Mouse (Mus musculus) right cerebral cortex, postnatal 25 days (tissue): Measurements from ENCODE around the gene Srgn.
"Not testable (repeated sequence)": the region's sequence is repeated elsewhere in the genome, so short reads cannot be mapped to it uniquely, and the experiment has no call there.

Source experiments
- DNase-seq: peaks from one replicate; pipeline ENCODE4 v3.0.0; 2022

Gene Srgn

GRCm38 (mm10) chr10:62520911-62521310 is 6.3 kb downstream of the Srgn start:
- no peak for DNase-seq

GRCm38 (mm10) chr10:62517511-62517910 is 9.7 kb downstream of the Srgn start:
- no peak for DNase-seq

GRCm38 (mm10) chr10:62512855-62513254 is 14.4 kb downstream of the Srgn start:
- no peak for DNase-seq

- DNase-seq = no peak
Observed at GRCm38 (mm10) chr10:62511528-62511927, 15.7 kb downstream of the Srgn start.

- no peak for DNase-seq
Observed at GRCm38 (mm10) chr10:62509032-62509656, 18.1 kb downstream of the Srgn start.

GRCm38 (mm10) chr10:62508459-62508858 is 18.8 kb downstream of the Srgn start:
- DNase-seq = no peak

- DNase-seq = no peak
Observed at GRCm38 (mm10) chr10:62507591-62508308, 19.5 kb downstream of the Srgn start.

- no peak for DNase-seq
Observed at GRCm38 (mm10) chr10:62507071-62507470, 20.2 kb downstream of the Srgn start.

- no peak for DNase-seq
Observed at GRCm38 (mm10) chr10:62506019-62506556, 21.2 kb downstream of the Srgn start.

- no peak for DNase-seq
Observed at GRCm38 (mm10) chr10:62505224-62505983, 21.8 kb downstream of the Srgn start.

GRCm38 (mm10) chr10:62503836-62504628 is 23.2 kb downstream of the Srgn start:
- no peak for DNase-seq

- DNase-seq = no peak
Observed at GRCm38 (mm10) chr10:62503353-62503752, 23.9 kb downstream of the Srgn start.

GRCm38 (mm10) chr10:62501951-62502350 is 25.3 kb downstream of the Srgn start:
- DNase-seq = no peak

- DNase-seq = no peak
Observed at GRCm38 (mm10) chr10:62500916-62501615, 26.2 kb downstream of the Srgn start.

GRCm38 (mm10) chr10:62500088-62500915 is 26.9 kb downstream of the Srgn start:
- peak; percentile 44 for DNase-seq

- not testable (repeated sequence) for DNase-seq
Observed at GRCm38 (mm10) chr10:62491681-62492080, 35.6 kb downstream of the Srgn start.

GRCm38 (mm10) chr10:62488266-62488665 is 39.0 kb downstream of the Srgn start:
- DNase-seq = peak; percentile 14

- peak; percentile 98 for DNase-seq
Observed at GRCm38 (mm10) chr10:62486618-62487415, 40.4 kb downstream of the Srgn start, which contains the start of gene Vps26a. Gene Vps26a, minus strand, starts transcription at chr10:62486805.

GRCm38 (mm10) chr10:62485878-62486582 is 41.2 kb downstream of the Srgn start:
- no peak for DNase-seq
